Mouse (Mus musculus) kidney, postnatal 4 days (tissue): ENCODE data around the gene Dmrt1.

ENCODE experiments used
- DNase-seq, 2 experiments: peaks; one replicate each; pipeline ENCODE4 v3.0.0; 2021; ENCODE audit warnings: mixed read lengths in 2 of 2

Dmrt1 gene

GRCm38 (mm10) chr19:25574431-25574830, 69.0 kb downstream of the Dmrt1 start:
- no peak for DNase-seq

DNA sequence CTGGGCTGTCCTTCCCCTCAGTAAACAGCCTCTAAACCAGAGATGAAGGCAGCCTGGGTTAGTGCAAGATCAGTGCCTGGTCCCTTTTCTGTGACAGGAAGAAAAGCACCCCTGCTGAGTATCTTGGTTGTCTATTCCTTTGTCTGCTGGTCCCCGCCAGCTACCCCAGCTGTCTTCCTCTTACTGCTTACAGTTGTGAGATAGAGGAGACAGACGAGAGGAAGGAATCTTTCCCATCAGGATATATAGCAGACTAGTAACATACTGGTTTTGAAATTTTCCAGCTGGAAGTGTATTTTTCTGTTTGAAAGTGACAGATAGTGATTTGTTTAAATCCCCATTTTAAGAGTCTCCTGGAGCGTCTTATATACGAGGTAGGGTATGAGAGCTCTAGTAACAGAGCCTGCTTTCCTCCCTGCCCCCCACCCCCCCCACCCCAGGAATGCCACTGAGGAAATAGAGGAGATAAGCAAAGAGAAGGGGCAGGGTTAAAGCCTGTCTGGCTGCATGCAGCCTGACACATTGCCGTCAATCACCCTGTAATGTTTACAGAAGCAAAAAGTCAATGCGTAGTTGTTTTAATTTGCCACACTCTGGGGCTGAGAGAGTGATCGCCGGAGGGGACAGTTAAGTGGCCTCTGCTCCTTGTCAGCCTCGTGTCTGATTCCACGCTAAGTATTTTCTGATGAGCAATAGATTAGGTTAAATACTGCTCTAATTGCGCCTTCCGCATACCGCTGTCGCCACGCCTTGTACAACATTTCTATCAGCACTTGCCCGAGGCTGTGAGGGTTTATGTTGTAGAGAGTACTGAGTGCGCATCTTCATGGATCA, 69.8 kb downstream of the Dmrt1 start:
- DNase-seq, result no peak

- DNase-seq, result no peak
Measured at GRCm38 (mm10) chr19:25578358-25578757, 72.9 kb downstream of the Dmrt1 start.

- DNase-seq, result no peak
Measured at GRCm38 (mm10) chr19:25579440-25579839, 74.0 kb downstream of the Dmrt1 start.

GRCm38 (mm10) chr19:25597717-25598232, 92.4 kb downstream of the Dmrt1 start:
- no peak for DNase-seq

DNA sequence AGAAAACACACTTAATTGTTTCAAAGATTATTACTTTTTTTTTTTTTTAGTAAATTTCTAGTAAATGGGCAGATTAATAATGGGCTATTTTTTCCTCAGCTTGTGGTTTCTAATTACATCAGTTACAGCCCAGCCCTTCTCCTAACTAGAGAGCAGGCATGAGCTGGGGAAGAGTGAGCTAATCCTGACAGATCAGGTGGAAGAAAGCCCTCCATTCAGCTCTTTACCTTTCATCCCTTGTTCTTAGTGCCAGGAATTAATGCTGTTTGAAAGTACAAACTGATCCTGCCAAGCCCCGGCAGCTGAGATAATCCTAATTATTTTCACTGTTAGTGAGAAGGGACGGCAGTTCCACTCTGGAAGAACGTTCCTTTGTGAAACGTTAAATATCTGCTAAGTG, 93.2 kb downstream of the Dmrt1 start:
- no peak for DNase-seq

GRCm38 (mm10) chr19:25601966-25602365, 96.5 kb downstream of the Dmrt1 start:
- DNase-seq, result no peak

DNA sequence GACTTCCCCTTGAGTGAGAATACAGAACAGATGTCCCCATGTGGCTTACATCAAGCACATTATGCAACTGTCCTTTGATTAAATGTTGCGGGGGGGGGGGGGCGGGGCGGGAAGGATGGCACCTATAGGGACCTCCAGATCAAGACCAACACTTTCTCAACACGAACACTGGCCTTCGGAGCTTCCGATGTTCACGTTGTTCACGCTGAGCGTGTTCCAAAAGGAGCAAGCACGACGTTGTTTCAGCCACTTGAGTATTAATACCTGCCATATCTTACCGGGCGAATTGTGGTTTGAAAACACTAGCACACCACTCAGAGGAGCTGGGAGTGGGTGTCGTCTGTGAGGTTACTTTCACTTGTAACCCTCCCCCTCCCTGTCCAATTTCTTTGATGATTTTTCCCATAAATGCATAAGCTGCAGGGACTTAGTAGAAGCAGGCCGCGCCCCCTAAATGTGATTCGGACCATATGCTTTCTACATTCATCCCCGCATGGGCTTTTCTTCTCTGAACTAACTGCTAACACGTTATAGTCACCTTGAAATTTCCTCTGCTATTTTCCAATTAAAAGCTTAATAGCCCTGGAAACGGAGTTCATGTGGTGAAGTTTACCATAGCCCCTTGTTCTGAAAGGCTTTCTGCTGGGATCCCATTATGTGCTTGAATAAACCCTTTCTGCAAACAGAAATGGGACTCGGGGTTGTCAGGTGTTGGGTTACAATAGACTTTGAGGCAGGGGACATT, 102.2 kb downstream of the Dmrt1 start:
- DNase-seq, result no peak

GRCm38 (mm10) chr19:25608206-25608580, 102.8 kb downstream of the Dmrt1 start:
- no peak for DNase-seq

DNA sequence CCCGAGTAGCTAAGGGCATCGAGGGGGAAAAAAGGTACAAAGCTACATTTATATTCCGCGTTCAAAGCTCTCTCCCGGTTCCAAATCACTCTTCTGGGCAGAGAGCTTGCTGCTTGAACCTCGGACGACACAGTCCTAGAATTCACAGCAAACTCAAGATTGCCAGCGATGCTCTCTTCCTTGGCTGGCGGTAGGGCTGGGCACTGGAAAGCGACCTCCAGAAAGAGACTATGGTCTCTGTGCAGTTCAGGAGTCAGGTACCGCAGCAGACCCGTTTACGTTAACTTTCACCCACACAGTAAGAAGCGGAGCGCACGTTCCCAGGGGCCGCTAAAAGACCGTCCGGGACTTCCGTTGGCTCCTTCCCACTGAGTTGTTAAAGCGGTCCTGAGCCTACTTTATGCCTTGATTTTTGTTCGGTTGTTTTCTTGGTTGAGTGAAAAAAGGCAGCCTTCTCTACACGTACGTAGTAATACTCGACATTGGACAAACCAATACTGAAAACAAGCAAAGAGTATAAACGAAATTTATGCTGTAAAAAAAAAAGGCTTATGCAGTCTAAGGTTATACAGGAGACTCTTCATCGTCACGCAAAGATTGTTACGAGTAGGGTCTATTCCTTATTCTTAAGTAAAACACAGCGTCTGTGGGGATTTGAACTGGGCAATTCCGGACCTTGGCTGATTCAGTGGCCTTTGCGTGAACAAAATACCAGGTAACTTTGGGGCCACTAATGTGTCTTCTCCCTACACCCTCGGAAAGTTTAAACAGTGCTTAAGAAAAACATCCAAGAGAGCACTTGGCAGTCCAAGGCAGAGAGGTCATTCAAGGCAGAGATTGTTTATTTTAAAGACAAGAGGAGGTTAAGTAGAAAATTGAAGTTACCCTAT, 103.8 kb downstream of the Dmrt1 start:
- DNase-seq, result peak; percentile 34 to 50

GRCm38 (mm10) chr19:25610015-25610410, 104.6 kb downstream of the Dmrt1 start, which contains the start of gene Dmrt3:
TSS of gene Dmrt3 (plus strand) at chr19:25610301.
- DNase-seq, result peak; percentile 22 to 48

DNA sequence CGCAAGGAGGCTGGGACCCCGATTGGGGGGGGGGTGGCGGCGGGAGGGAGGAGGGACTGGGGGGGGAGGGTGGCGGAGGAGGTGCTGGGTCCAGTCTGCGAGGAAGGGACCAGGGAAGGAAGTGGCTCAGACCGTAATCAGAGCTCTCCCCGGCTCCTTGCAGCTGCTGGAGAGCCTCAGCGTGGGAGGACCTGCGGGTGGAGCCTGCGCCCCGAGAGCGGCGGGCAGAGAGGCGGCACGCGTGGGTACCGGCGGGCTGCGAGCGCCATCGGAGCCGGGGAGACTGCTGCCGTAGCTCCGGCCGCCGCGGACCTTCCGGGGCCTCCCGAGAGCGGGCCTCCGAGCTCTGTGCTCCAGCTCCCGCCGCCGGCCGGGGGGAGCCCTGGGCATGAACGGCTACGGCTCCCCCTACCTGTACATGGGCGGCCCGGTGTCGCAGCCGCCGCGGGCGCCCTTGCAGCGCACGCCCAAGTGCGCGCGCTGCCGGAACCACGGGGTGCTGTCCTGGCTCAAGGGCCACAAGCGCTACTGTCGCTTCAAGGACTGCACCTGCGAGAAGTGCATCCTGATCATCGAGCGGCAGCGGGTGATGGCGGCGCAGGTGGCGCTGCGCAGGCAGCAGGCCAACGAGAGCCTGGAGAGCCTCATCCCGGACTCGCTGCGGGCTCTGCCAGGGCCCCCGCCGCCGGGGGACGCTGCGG, 105.1 kb downstream of the Dmrt1 start:
- peak; percentile 32 to 52 for DNase-seq

DNA sequence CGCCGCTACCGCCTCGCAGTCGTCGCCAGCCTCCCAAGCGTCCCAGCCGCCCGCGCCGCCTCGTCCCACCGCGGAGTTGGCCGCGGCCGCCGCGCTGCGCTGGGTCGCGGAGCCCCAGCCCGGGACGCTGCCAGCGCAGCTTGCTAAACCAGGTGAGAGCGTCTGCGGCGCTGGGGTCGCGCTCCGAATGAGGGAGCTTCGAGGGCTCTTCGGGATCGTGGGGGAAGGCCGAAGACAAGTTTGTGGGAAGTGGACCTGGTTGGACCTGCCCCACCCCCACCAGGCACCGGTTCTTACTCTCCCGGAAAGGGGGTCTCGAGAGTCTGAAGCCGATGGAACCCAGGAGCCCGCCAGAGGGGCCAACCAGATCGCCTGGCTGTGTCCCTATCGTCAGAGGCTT, 105.7 kb downstream of the Dmrt1 start:
- DNase-seq, result peak in 1 of 2 experiments; percentile 15

- no peak for DNase-seq
Measured at GRCm38 (mm10) chr19:25611876-25612805, 106.7 kb downstream of the Dmrt1 start.

DNA sequence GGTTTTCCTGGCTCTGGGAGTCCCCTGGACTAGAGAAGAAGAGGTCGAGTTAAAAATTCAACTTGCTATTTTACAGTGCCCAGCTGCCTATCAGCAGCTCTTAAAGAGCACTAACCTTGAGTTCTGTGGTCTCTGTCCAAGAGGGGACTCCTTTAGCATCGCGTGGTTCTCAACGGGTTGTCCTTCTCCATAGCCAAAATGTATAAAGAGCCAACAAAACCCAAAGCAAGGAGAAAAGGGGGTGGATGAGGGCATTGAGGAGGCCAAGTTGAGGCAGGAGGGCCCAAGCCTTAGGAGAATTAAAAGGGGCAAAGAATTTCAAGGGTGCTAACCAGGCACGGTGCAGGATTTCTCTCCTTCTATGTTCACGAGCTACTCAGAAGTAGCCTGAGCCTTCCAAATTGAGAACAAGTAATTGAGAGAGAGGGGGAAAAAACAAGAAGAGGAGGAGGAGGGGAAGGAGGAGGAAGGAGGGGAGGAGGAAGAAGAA, 107.4 kb downstream of the Dmrt1 start:
- DNase-seq, result no peak

DNA sequence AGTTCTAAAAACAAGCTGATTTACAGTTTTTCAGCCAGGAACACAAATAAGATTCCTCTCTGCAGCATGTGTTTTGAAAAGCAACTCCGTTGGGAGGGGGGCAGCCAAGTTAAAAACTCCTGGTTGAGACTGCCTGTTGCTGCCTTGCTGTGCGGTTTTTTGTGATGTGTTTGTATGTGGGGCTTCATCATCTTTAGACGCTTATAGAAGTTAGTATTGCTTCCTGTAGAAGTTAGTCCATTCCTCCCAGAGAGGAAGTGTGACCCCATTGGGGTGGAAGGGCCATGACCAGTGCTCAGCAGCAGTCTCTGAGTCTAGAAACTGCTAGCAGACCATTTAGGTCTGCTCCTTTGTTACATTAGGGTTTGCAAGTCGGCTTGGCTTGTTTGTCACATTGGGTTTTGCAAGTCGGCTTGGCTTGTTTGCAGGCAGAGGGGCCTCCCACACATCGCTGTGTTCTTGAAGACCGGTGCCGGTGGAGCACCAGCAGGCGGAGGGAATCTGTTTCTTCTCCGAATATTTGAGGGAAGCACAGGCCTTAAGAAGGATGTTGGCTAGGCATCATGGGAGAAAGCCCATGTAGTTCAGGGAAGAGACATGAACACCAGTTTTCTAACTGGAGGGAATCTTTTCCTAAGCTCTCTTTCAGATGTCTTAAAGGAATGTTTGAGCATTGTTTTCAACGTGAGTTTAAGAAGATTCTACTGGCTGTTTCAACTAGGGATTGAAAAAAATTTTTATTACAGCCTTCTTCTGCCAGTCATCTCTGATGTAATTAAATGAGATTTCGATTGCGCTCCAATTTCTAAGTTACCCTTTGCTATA, 108.3 kb downstream of the Dmrt1 start:
- DNase-seq, result peak in 1 of 2 experiments; percentile 16

DNA sequence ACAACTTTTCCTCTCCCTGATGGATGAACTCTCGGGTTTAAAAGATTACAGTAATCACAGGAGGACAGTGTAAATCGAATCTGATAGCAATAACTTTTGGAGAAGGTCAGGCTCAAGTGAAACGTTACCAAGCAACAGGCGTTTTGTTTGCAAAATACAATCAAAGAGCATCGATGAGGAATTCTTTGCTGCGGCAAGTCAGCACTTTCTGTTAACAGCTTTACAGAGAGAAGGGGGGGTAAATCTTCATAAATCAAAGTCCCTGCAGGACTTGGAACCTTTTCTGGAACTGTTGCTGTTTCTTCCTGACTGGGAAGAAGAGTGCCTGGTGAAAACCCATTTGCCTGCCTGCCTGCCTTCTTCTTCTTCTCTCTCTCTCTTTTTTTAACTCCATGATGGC, 110.5 kb downstream of the Dmrt1 start:
- no peak for DNase-seq

DNA sequence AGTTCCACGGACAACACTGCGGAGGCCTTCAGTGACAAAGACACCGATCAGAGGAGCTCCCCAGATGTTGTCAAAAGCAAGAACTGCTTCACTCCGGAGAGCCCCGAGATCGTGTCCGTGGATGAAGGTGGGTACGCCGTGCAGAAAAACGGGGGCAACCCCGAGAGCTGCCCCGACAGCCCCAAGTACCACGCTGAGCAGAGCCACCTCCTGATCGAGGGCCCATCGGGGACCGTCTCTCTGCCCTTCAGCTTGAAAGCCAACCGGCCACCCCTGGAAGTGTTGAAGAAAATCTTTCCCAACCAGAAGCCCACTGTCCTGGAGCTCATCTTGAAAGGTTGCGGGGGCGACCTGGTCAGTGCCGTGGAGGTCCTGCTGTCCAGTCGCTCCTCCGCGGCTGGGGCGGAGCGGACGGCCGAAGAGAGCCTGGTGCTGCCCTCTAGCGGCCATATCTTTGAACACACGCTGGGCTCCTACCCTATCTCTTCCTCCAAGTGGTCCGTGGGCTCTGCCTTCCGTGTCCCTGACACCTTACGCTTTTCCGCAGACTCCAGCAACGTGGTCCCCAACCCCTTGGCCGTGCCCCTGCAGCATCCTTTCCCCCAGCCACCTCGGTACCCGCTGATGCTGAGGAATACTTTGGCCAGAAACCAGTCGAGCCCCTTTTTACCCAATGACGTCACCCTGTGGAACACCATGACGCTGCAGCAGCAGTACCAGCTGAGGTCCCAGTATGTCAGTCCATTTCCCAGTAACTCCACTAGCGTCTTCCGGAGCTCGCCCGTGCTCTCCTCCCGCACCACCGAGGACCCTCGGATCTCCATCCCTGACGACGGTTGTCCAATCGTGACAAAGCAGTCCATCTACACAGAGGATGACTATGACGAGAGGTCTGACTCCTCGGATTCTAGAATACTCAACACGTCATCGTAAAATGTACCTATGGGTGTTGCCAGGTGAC, 117.2 kb downstream of the Dmrt1 start:
- DNase-seq, result peak; percentile 86 to 87

GRCm38 (mm10) chr19:25628490-25628889, 123.1 kb downstream of the Dmrt1 start:
- DNase-seq, result peak; percentile 80 to 85
